Mouse (Mus musculus): ENCODE results near the gene Abhd18. TPM values are rescaled to one million over a fixed set of nuclear protein-coding genes. Genes with fewer than 3 reads are reported as not detected.
"Not testable (repeated sequence)": the region's sequence is repeated elsewhere in the genome, so short reads cannot be mapped to it uniquely, and the experiment has no call there.

Abhd18 gene
- 10 to 100 TPM; 17.0 to 24.5 TPM for total RNA-seq (2021)
- long read RNA-seq, experiment 1, transcript Abhd18-201 (13 exons, 3,277 nt), result major isoform, 6 of 13 reads
- long read RNA-seq, experiment 1, partial matches to known transcripts, result 3 of 13 reads
- long read RNA-seq, experiment 1, other reads (novel, unspliced or antisense), result 4 of 13 reads
- long read RNA-seq, experiment 2, transcript Abhd18-201 (13 exons, 3,277 nt), result major isoform, 27 of 35 reads
- long read RNA-seq, experiment 2, partial matches to known transcripts, result 1 of 35 reads
- long read RNA-seq, experiment 2, other reads (novel, unspliced or antisense), result 4 of 35 reads

- DNase-seq, result not testable (repeated sequence)
Observed at GRCm38 (mm10) chr3:40846957-40847017, at the start of gene Abhd18. Abhd18 (plus strand) TSS chr3:40846970.

- no peak for DNase-seq
Observed at GRCm38 (mm10) chr3:40798054-40798453, 48.7 kb upstream of the Abhd18 start.

GRCm38 (mm10) chr3:40798500-40798899 lies 48.3 kb upstream of the Abhd18 start:
- no peak for DNase-seq

GRCm38 (mm10) chr3:40799530-40800372 lies 47.0 kb upstream of the Abhd18 start, which contains the start of gene Plk4:
Plk4 (plus strand) TSS chr3:40800019.
- peak; percentile 93 for DNase-seq

- DNase-seq, result peak; percentile 34
Observed at GRCm38 (mm10) chr3:40800373-40800823, 46.4 kb upstream of the Abhd18 start.

- no peak for DNase-seq
Observed at GRCm38 (mm10) chr3:40806871-40807270, 39.9 kb upstream of the Abhd18 start.

GRCm38 (mm10) chr3:40808686-40809085 lies 38.1 kb upstream of the Abhd18 start:
- no peak for DNase-seq

GRCm38 (mm10) chr3:40809894-40810293 lies 36.9 kb upstream of the Abhd18 start:
- no peak for DNase-seq

- no peak for DNase-seq
Observed at GRCm38 (mm10) chr3:40813275-40813674, 33.5 kb upstream of the Abhd18 start.

GRCm38 (mm10) chr3:40845521-40845920 lies 1.2 kb upstream of the Abhd18 start:
- DNase-seq, result not testable (repeated sequence)

- DNase-seq, result peak; percentile 97
Observed at GRCm38 (mm10) chr3:40846473-40846956, 255 bp upstream of the Abhd18 start, which contains the start of gene Mfsd8. Mfsd8 (minus strand) TSS chr3:40846886.

GRCm38 (mm10) chr3:40847018-40847417 lies 248 bp downstream of the Abhd18 start:
- peak; percentile 51 for DNase-seq

- not testable (repeated sequence) for DNase-seq
Observed at GRCm38 (mm10) chr3:40847936-40848335, 1.2 kb downstream of the Abhd18 start.

- not testable (repeated sequence) for DNase-seq
Observed at GRCm38 (mm10) chr3:40853123-40853738, 6.5 kb downstream of the Abhd18 start.

GRCm38 (mm10) chr3:40893816-40894258 lies 47.1 kb downstream of the Abhd18 start:
- DNase-seq, result peak; percentile 99

GRCm38 (mm10) chr3:40894336-40894735 lies 47.6 kb downstream of the Abhd18 start:
- peak; percentile 28 for DNase-seq

GRCm38 (mm10) chr3:40902443-40902842 lies 55.7 kb downstream of the Abhd18 start, which contains the start of gene 1700034I23Rik:
1700034I23Rik (minus strand) TSS chr3:40902543.
- not testable (repeated sequence) for DNase-seq

- no peak for DNase-seq
Observed at GRCm38 (mm10) chr3:40938189-40938588, 91.4 kb downstream of the Abhd18 start.

- no peak for DNase-seq
Observed at GRCm38 (mm10) chr3:40938592-40938991, 91.8 kb downstream of the Abhd18 start.

GRCm38 (mm10) chr3:40939019-40939418 lies 92.2 kb downstream of the Abhd18 start:
- no peak for DNase-seq

- DNase-seq, result peak; percentile 99
Observed at GRCm38 (mm10) chr3:40949170-40949902, 102.6 kb downstream of the Abhd18 start, which contains the start of gene Larp1b. Larp1b (plus strand) TSS chr3:40949828.

Measured in gastrocnemius, postnatal 25 days (tissue).